Mouse (Mus musculus) E14TG2a.4 (cell line): ENCODE results near the gene 9930104L06Rik.

Source experiments
- H3K27me3 ChIP-seq: 2 replicates; pipeline ENCODE4 v1.6.1; 2014; ENCODE audit warnings: low read length, control low read depth; ENCODE audit not compliant: insufficient read depth
- H3K36me3 ChIP-seq: 2 replicates; pipeline ENCODE4 v1.6.1; 2014; ENCODE audit warnings: low read length, control low read depth; ENCODE audit not compliant: insufficient read depth
- H3K4me1 ChIP-seq: replicated peaks from 2 replicates; pipeline ENCODE4 v1.6.1; 2014; ENCODE audit warnings: low read depth, low read length, control low read depth
- H3K4me3 ChIP-seq: replicated peaks from 2 replicates; pipeline ENCODE4 v1.5.1; 2014; ENCODE audit warnings: mild to moderate bottlenecking, low read length
- H3K9me3 ChIP-seq: 2 replicates; pipeline ENCODE4 v1.6.1; 2014; ENCODE audit warnings: low read length, control low read depth
- CTCF ChIP-seq: conservative IDR thresholded peaks from 2 replicates; pipeline ENCODE4 v1.5.1; 2014; ENCODE audit warnings: low read length
- NANOG ChIP-seq: IDR thresholded peaks from 2 replicates; pipeline ENCODE4 v1.6.1; 2014; ENCODE audit warnings: borderline replicate concordance, low read length, mixed read lengths
- POU5F1 ChIP-seq: IDR thresholded peaks from 2 replicates; pipeline ENCODE4 v1.6.1; 2014; ENCODE audit warnings: low read length, borderline replicate concordance

The 9930104L06Rik gene

DNA sequence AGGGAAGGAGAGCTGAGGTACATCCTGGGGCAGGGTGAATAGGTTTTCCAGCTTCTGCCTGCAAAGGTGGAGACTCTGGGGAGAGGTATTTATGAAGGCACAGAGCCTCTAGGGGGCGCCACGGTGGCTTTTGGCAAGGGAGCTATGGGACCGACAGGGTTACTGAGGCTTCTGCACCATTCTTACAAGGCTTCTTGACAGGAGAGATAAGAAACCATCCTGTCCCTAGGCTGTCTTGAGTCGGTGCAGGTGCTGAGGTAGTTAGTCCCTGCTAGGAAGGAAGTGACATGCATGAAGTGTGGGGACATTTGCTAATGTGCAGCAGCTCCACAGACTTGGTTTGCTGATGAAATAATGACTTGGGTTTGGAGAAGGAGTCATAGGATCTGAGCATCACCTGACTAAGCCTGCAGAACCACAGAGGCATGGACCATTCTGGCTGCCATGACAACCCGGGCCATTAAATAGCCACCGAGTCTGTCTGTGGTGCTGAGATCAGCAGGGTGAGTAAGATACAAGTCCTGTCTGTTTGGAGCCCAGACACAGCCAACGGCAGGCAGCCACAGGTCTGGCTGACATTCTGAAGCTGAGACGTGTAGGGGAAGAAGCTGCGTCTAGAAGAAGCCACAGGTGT lies 47.2 kb downstream of the 9930104L06Rik start:
- H3K4me1 ChIP-seq, result peaks cover 22% of the 10 kb centered on the region
- H3K4me3 ChIP-seq, result no peak overlapping the region
- peaks cover 85% of the 10 kb centered on the region for H3K27me3 ChIP-seq
- TF ChIP-seq POU5F1 (no peak), CTCF (peak; percentile 83)
- no peaks in the 10 kb centered on the region for H3K36me3 ChIP-seq
- no peaks in the 10 kb centered on the region for H3K9me3 ChIP-seq

DNA sequence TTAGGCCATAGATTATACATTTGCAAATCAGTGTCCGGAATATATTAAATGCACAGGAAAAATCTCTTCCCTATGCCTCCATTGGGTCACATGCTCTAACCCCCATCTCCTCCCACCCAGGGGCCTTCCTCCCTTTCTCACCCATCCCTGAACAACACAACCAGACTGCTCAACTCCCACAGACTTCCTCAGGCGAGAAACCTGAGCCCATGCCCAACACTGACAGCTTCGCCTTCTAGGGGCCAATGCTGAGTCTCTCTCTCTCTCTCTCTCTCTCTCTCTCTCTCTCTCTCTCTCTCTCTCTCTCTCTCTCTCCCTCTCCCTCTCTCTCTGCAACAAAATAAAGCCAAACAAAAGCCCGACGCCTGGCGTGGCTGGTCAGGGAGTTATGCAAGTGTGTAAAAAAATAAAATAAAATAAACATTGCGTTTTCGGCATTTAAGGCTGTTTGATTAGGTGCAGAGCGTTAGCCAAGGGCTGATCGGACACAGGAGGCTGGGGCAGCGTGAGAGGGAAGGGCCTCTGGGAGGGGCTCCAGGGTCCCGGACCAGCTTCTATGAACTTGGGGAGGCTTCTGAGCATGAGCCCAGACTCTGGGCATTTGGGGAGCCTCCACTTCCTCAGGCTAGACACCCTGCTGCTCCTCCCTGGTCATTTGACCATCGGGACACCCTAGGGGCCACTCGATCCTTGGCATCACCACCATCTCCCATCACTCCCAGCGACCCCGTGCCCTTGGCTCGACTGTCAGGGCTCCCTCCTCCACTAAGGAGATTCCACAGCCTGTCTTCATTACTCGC lies 48.2 kb downstream of the 9930104L06Rik start:
- TF ChIP-seq POU5F1 (no peak), CTCF (no peak), NANOG (no peak)
- Histone ChIP-seq H3K9me3 (no peaks in the 10 kb centered on the region), H3K4me1 (peaks cover 30% of the 10 kb centered on the region), H3K27me3 (peaks cover 92% of the 10 kb centered on the region), H3K36me3 (no peaks in the 10 kb centered on the region), H3K4me3 (peak overlapping the region; percentile 78; the same call in 1 of the 2 replicates)

- Histone ChIP-seq H3K4me1 (peaks cover 39% of the 10 kb centered on the region), H3K9me3 (no peaks in the 10 kb centered on the region), H3K27me3 (peaks cover 97% of the 10 kb centered on the region), H3K4me3 (peak within 1 kb of the TSS; percentile 78), H3K36me3 (no peaks in the 10 kb centered on the region)
- TF ChIP-seq POU5F1 (no peak), NANOG (no peak), CTCF (no peak)
Measured at GRCm38 (mm10) chr4:124985671-124986602, 49.1 kb downstream of the 9930104L06Rik start, which contains the start of gene Rspo1. Gene Rspo1, plus strand, starts transcription at chr4:124986430.

DNA sequence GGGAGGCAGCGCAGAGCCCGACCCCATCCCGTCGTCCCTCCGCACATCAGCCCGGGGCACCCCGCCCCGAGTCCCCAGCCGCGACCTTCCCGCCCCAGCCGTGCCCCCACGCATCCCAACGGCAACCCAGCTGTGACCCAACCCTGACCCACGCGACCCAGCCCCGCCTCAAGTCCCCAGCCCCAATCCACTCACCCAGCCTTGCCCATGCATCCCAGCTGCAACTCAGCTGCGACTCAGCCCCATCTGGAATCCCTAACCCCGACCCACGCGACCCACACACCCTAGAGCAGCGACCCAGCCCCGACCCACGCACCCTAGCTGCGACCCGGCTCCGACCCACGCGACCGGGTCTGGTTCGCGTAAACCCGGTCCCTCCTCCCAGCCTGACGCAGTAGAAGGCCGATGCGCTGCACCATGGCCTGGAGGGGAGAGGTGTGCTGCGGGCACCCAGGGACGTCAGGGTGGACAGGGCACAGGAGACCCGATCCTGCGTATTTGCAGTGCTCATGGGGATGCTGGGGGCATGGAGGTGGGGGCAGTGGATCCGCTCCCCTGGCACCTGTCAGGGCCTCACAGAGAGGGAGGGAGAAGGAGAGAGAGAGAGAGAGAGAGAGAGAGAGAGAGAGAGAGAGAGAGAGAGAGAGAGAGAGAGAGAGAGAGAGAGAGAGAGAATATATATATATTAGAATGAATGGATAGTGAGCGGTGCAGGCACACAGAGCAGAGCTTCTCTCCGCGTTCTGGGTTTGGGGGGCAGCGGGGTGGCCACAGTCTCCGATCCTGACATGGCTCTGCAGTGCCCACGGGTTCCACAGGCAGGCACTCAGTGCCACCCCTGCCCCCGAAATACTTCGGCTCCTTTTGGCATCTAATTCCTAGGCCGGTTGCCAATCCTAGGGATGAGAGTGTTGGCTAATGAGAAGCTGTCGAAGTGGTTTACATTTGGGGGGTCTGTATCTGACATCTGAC lies 50.2 kb downstream of the 9930104L06Rik start:
- no peaks in the 10 kb centered on the region for H3K36me3 ChIP-seq
- H3K27me3 ChIP-seq, result peaks cover 96% of the 10 kb centered on the region
- H3K4me1 ChIP-seq, result peaks cover 46% of the 10 kb centered on the region
- H3K9me3 ChIP-seq, result no peaks in the 10 kb centered on the region
- TF ChIP-seq POU5F1 (no peak), NANOG (no peak), CTCF (no peak)
- H3K4me3 ChIP-seq, result peak overlapping the region; percentile 78

- H3K4me3 ChIP-seq, result no peak overlapping the region
- H3K27me3 ChIP-seq, result peaks cover 92% of the 10 kb centered on the region
- H3K36me3 ChIP-seq, result no peaks in the 10 kb centered on the region
- TF ChIP-seq POU5F1 (no peak), NANOG (no peak), CTCF (no peak)
- H3K4me1 ChIP-seq, result peaks cover 46% of the 10 kb centered on the region
- H3K9me3 ChIP-seq, result no peaks in the 10 kb centered on the region
Measured at GRCm38 (mm10) chr4:124987711-124988097, 50.9 kb downstream of the 9930104L06Rik start.

GRCm38 (mm10) chr4:124988382-124988781 lies 51.5 kb downstream of the 9930104L06Rik start:
- peaks cover 46% of the 10 kb centered on the region for H3K4me1 ChIP-seq
- no peak for TF ChIP-seq POU5F1
- TF ChIP-seq CTCF, result no peak
- TF ChIP-seq NANOG, result no peak
- H3K9me3 ChIP-seq, result no peaks in the 10 kb centered on the region
- no peaks in the 10 kb centered on the region for H3K36me3 ChIP-seq
- H3K4me3 ChIP-seq, result no peak overlapping the region
- peaks cover 86% of the 10 kb centered on the region for H3K27me3 ChIP-seq

GRCm38 (mm10) chr4:124989787-124990253 lies 53.0 kb downstream of the 9930104L06Rik start:
- Histone ChIP-seq H3K36me3 (no peaks in the 10 kb centered on the region), H3K9me3 (no peaks in the 10 kb centered on the region), H3K4me1 (peaks cover 46% of the 10 kb centered on the region), H3K27me3 (peaks cover 72% of the 10 kb centered on the region), H3K4me3 (peak overlapping the region; percentile 68)
- TF ChIP-seq POU5F1, result no peak
- no peak for TF ChIP-seq NANOG
- TF ChIP-seq CTCF, result no peak
